Mouse (Mus musculus) frontal cortex, postnatal 25 days (tissue): ENCODE measurements around the gene Atp8b2.

Experiments
- DNase-seq, 2 experiments: peaks; one replicate each; pipeline ENCODE4 v3.0.0; 2022; ENCODE audit warnings: low spot score in 2 of 2

Atp8b2 gene

GRCm38 (mm10) chr3:89960469-89960868 is 2.8 kb downstream of the Atp8b2 start:
- DNase-seq, result peak; percentile 86 to 87

GRCm38 (mm10) chr3:89959435-89959834 is 3.9 kb downstream of the Atp8b2 start:
- no peak for DNase-seq

GRCm38 (mm10) chr3:89957880-89958279 is 5.4 kb downstream of the Atp8b2 start:
- DNase-seq, result no peak

GRCm38 (mm10) chr3:89956177-89956971 is 6.9 kb downstream of the Atp8b2 start:
- no peak for DNase-seq

- peak; percentile 51 to 62 for DNase-seq
Observed at GRCm38 (mm10) chr3:89953420-89953819, 9.9 kb downstream of the Atp8b2 start.

GRCm38 (mm10) chr3:89948655-89949054 is 14.7 kb downstream of the Atp8b2 start:
- peak in 1 of 2 experiments; percentile 44 for DNase-seq

GRCm38 (mm10) chr3:89948021-89948420 is 15.3 kb downstream of the Atp8b2 start:
- no peak for DNase-seq

- no peak for DNase-seq
Observed at GRCm38 (mm10) chr3:89945026-89945425, 18.3 kb downstream of the Atp8b2 start.

- DNase-seq, result no peak
Observed at GRCm38 (mm10) chr3:89942894-89943293, 20.4 kb downstream of the Atp8b2 start.

- DNase-seq, result no peak
Observed at GRCm38 (mm10) chr3:89936495-89936894, 26.8 kb downstream of the Atp8b2 start.

GRCm38 (mm10) chr3:89932925-89933324 is 30.4 kb downstream of the Atp8b2 start:
- DNase-seq, result no peak

- DNase-seq, result no peak
Observed at GRCm38 (mm10) chr3:89928956-89929355, 34.4 kb downstream of the Atp8b2 start.

GRCm38 (mm10) chr3:89926440-89926839 is 36.9 kb downstream of the Atp8b2 start:
- DNase-seq, result no peak

GRCm38 (mm10) chr3:89920711-89921110 is 42.6 kb downstream of the Atp8b2 start:
- no peak for DNase-seq

GRCm38 (mm10) chr3:89917408-89917807 is 45.9 kb downstream of the Atp8b2 start:
- DNase-seq, result no peak

GRCm38 (mm10) chr3:89916622-89917021 is 46.7 kb downstream of the Atp8b2 start:
- no peak for DNase-seq

- no peak for DNase-seq
Observed at GRCm38 (mm10) chr3:89914700-89915099, 48.6 kb downstream of the Atp8b2 start.

- DNase-seq, result peak; percentile 48 to 53
Observed at GRCm38 (mm10) chr3:89912543-89913391, 50.5 kb downstream of the Atp8b2 start, which contains the start of gene Il6ra. Il6ra (minus strand) TSS chr3:89913196.

GRCm38 (mm10) chr3:89912108-89912542 is 51.2 kb downstream of the Atp8b2 start:
- no peak for DNase-seq

- DNase-seq, result no peak
Observed at GRCm38 (mm10) chr3:89911207-89911606, 52.1 kb downstream of the Atp8b2 start.

GRCm38 (mm10) chr3:89909703-89910542 is 53.4 kb downstream of the Atp8b2 start:
- DNase-seq, result no peak

- no peak for DNase-seq
Observed at GRCm38 (mm10) chr3:89908836-89909235, 54.5 kb downstream of the Atp8b2 start.
